ENCODE assay signal across 11 mouse cellular contexts in the genomic region with DNA sequence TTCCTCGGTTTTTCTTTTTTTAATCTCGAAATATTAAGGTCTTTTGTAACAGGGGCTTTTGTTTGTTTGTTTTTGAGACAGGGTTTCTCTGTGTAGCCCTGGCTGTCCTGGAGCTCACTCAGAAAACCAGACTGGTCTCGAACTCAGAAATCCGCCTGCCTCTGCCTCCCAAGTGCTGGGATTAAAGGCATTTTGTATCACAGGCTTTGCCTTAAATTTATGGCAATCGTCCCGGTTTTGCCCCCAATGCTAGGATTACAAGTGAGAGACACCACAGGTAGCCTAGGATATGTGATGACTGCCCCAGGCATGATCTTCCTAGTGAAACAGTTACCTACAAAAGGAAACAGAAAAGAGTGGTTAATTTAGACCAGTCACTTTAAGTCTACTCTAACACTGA. TPM values are rescaled to one million over a fixed set of nuclear protein-coding genes. Genes with fewer than 3 reads are reported as not detected.
DNase-seq lines count a peak whose midpoint lies in the region; ATAC-seq and TF ChIP-seq lines count a peak whose summit lies in the region.
"Had no signal": no experiment of that assay in that cellular context is flagged by ENCODE, and none has a peak within 500 bp of the region (broad histone marks: within the 10 kb centered on the region; RNA-seq: fewer than 3 reads in every experiment).

No protein-coding gene starts in this region.

- WGBS in heart, adult 2 months: 23% methylated on average over 6 of the region's 6 CpGs
- WGBS in forebrain, embryonic 16.5 days: 14% methylated on average over 6 of the region's 6 CpGs
- WGBS in liver, postnatal 0 days (ENCODE audit: insufficient replicate concordance): 15% methylated on average over 6 of the region's 6 CpGs
- WGBS in lung, adult 2 months: 18% methylated on average over 6 of the region's 6 CpGs

- TF ChIP-seq CTCF in heart, adult 2 months (IDR thresholded peaks at IDR 0.05): no peak
- no peak for TF ChIP-seq CTCF in ES-Bruce4 (IDR thresholded peaks at IDR 0.05; ENCODE audit: low read depth, low read length)
- no peak for TF ChIP-seq CTCF in liver, postnatal 0 days (IDR thresholded peaks at IDR 0.05; ENCODE audit: low read depth)
- TF ChIP-seq CTCF in lung, adult 2 months (IDR thresholded peaks at IDR 0.05; ENCODE audit: insufficient read depth, low read length): no peak

- no peak for TF ChIP-seq EP300 in heart, adult 2 months (IDR thresholded peaks at IDR 0.05; ENCODE audit: insufficient read depth, low read depth, low read length)
- no peak for TF ChIP-seq EP300 in ES-Bruce4 (IDR thresholded peaks at IDR 0.05; ENCODE audit: insufficient read depth, low read depth, low read length)
- TF ChIP-seq EP300 in liver, postnatal 0 days (IDR thresholded peaks at IDR 0.05; ENCODE audit: low read depth): no peak

- H3K9ac ChIP-seq in heart, adult 2 months (ENCODE audit: low read depth, low read length): no peak overlapping the region
- H3K9ac ChIP-seq in ES-Bruce4 (ENCODE audit: low read depth, poor library complexity, severe bottlenecking): peak overlapping the region; percentile 63
- H3K9ac ChIP-seq in forebrain, embryonic 16.5 days (replicated peaks; ENCODE audit: low read depth, low read length): peak overlapping the region; percentile 59; the same call in 1 of the 2 replicates
- no peak overlapping the region for H3K9ac ChIP-seq in liver, postnatal 0 days (replicated peaks)

- no peak for ATAC-seq in forebrain, embryonic 16.5 days
- ATAC-seq in liver, postnatal 0 days: no peak

- no peak for TF ChIP-seq POLR2A in heart, adult 2 months (IDR thresholded peaks at IDR 0.05; ENCODE audit: insufficient read depth, low read depth, low read length)
- TF ChIP-seq POLR2A in ES-Bruce4 (IDR thresholded peaks at IDR 0.05; ENCODE audit: insufficient read depth, low read length): no peak
- TF ChIP-seq POLR2A in lung, adult 2 months (IDR thresholded peaks at IDR 0.05; ENCODE audit: borderline replicate concordance, extremely low read depth, low read depth, low read length): no peak

- no peaks in the 10 kb centered on the region for H3K36me3 ChIP-seq in heart, adult 2 months (ENCODE audit: control insufficient read depth, insufficient read depth, low read length)
- no peaks in the 10 kb centered on the region for H3K36me3 ChIP-seq in ES-Bruce4 (ENCODE audit: control insufficient read depth, insufficient read depth, low read length, poor library complexity, severe bottlenecking)
- H3K36me3 ChIP-seq in forebrain, embryonic 16.5 days (ENCODE audit: control insufficient read depth, insufficient read depth): no peaks in the 10 kb centered on the region
- H3K36me3 ChIP-seq in liver, postnatal 0 days (replicated peaks; ENCODE audit: insufficient read depth, low read length): no peaks in the 10 kb centered on the region

- H3K79me2 ChIP-seq in heart, adult 2 months (replicated peaks; ENCODE audit: control insufficient read depth, insufficient read depth, low read length): no peaks in the 10 kb centered on the region

- H3K4me3 ChIP-seq in heart, adult 2 months: peak overlapping the region; percentile 48
- peak overlapping the region; percentile 2 for H3K4me3 ChIP-seq in ES-Bruce4 (ENCODE audit: low read depth, low read length)
- peak overlapping the region; percentile 46 for H3K4me3 ChIP-seq in forebrain, embryonic 16.5 days (replicated peaks; ENCODE audit: low read length)
- H3K4me3 ChIP-seq in liver, postnatal 0 days (ENCODE audit: low read depth, low read length): no peak overlapping the region
- H3K4me3 ChIP-seq in lung, adult 2 months (replicated peaks; ENCODE audit: extremely low read depth, low read depth, low read length): no peak overlapping the region

- intact Hi-C loops in heart, adult 2 months (cut with DNase I): no loop called here
- intact Hi-C loops in heart, postnatal 10 days (cut with DNase I): no loop called here

- H3K4me2 ChIP-seq in forebrain, embryonic 16.5 days (ENCODE audit: low read length): peak overlapping the region; percentile 64
- 0 out of 2 replicates have a peak overlapping the region, but pooled peaks have one; percentile 62 for H3K4me2 ChIP-seq in liver, postnatal 0 days (ENCODE audit: low read depth, low read length)

- no peak for DNase-seq in heart, adult 2 months
- DNase-seq in heart, postnatal 10 days: no peak
- DNase-seq in liver, postnatal 0 days: no peak
- no peak for DNase-seq in urinary bladder, postnatal 4 days (ENCODE audit: low spot score in 2 of 2)
- no peak for DNase-seq in lung, adult 2 months
- DNase-seq in kidney, postnatal 36 days: no peak

- H3K27me3 ChIP-seq in heart, adult 2 months (ENCODE audit: control insufficient read depth, insufficient read depth, low read length): peaks cover 4% of the 10 kb centered on the region
- H3K27me3 ChIP-seq in ES-Bruce4 (ENCODE audit: control insufficient read depth, insufficient read depth, low read length, poor library complexity, severe bottlenecking): no peaks in the 10 kb centered on the region
- H3K27me3 ChIP-seq in forebrain, embryonic 16.5 days (replicated peaks; ENCODE audit: control insufficient read depth, insufficient read depth, low read length): peaks cover 9% of the 10 kb centered on the region; the same call in 1 of the 2 replicates
- 0 out of 2 replicates have a peak, but pooled peaks cover 12% of the 10 kb centered on the region for H3K27me3 ChIP-seq in liver, postnatal 0 days (ENCODE audit: insufficient read depth, low read length)

- H3K4me1 ChIP-seq in heart, adult 2 months (ENCODE audit: control insufficient read depth, insufficient read depth, low read length): no peaks in the 10 kb centered on the region
- H3K4me1 ChIP-seq in ES-Bruce4 (ENCODE audit: control insufficient read depth, insufficient read depth, low read length): peaks cover 2% of the 10 kb centered on the region
- H3K4me1 ChIP-seq in forebrain, embryonic 16.5 days (replicated peaks; ENCODE audit: control insufficient read depth, insufficient read depth, low read length): peaks cover 4% of the 10 kb centered on the region
- peaks cover 13% of the 10 kb centered on the region for H3K4me1 ChIP-seq in liver, postnatal 0 days (ENCODE audit: insufficient read depth)
- H3K4me1 ChIP-seq in lung, adult 2 months (ENCODE audit: control insufficient read depth, insufficient read depth, low read length): no peaks in the 10 kb centered on the region; the same call in 1 of the 2 replicates

- H3K9me3 ChIP-seq in ES-Bruce4 (replicated peaks; ENCODE audit: control insufficient read depth, insufficient read depth, low read length, poor library complexity, severe bottlenecking): no peaks in the 10 kb centered on the region
- no peaks in the 10 kb centered on the region for H3K9me3 ChIP-seq in forebrain, embryonic 16.5 days (ENCODE audit: control insufficient read depth, low read length)
- no peaks in the 10 kb centered on the region for H3K9me3 ChIP-seq in liver, postnatal 0 days (ENCODE audit: low read length)

- no peak overlapping the region for H3K27ac ChIP-seq in heart, adult 2 months
- no peak overlapping the region for H3K27ac ChIP-seq in ES-Bruce4 (ENCODE audit: insufficient read depth, low read length)
- H3K27ac ChIP-seq in forebrain, embryonic 16.5 days (ENCODE audit: low read length): no peak overlapping the region
- no peak overlapping the region for H3K27ac ChIP-seq in liver, postnatal 0 days (ENCODE audit: low read depth)

RNA-seq across cellular contexts. Expression of a gene that starts 34.0 kb away (rescaled TPM):
- not detected for total RNA-seq in heart, adult 2 months (2021)
- polyA plus RNA-seq in heart, adult 2 months (2012; rRNA removed): not detected in 2 replicates
- total RNA-seq in heart, postnatal 10 days (2021): not detected
- not detected in 2 replicates for polyA plus RNA-seq in ES-Bruce4 (2011; ENCODE audit: insufficient read depth, insufficient read length, low read depth, missing spikeins)
- polyA plus RNA-seq in forebrain, embryonic 16.5 days (2015; fragmentation: Nextera tagmentation; extraction: Ambion mirVana): not detected in 2 replicates
- not detected in 2 replicates for polyA plus RNA-seq in liver, postnatal 0 days (2015; fragmentation: Nextera tagmentation; extraction: Ambion mirVana)
- polyA plus RNA-seq in lung, adult 2 months (2012; rRNA removed): not detected in 2 replicates
- total RNA-seq: common myeloid progenitor, adult 5-6 weeks; left cerebral cortex, postnatal 10 days had no signal
- polyA plus RNA-seq: spleen, adult 2 months had no signal

RNA-seq across cellular contexts. Expression of a gene that starts 53.4 kb away (rescaled TPM):
- not detected for total RNA-seq in heart, adult 2 months (2021)
- polyA plus RNA-seq in heart, adult 2 months (2012; rRNA removed): not detected in 2 replicates
- not detected for total RNA-seq in heart, postnatal 10 days (2021)
- 1.2 and 2.2 TPM in 2 replicates for polyA plus RNA-seq in ES-Bruce4 (2011; ENCODE audit: insufficient read depth, insufficient read length, low read depth, missing spikeins)
- not detected in 2 replicates for polyA plus RNA-seq in forebrain, embryonic 16.5 days (2015; fragmentation: Nextera tagmentation; extraction: Ambion mirVana)
- polyA plus RNA-seq in liver, postnatal 0 days (2015; fragmentation: Nextera tagmentation; extraction: Ambion mirVana): 0.08 and 0.18 TPM in 2 replicates
- polyA plus RNA-seq in lung, adult 2 months (2012; rRNA removed): not detected in 2 replicates
- total RNA-seq: common myeloid progenitor, adult 5-6 weeks; left cerebral cortex, postnatal 10 days had no signal
- polyA plus RNA-seq: spleen, adult 2 months had no signal

Comparison
In these comparisons a context has a peak if more than half of its experiments do, and no peak if none do; other contexts are left out.
1. H3K4me3 ChIP-seq: peak in heart, adult 2 months (single experiment), ES-Bruce4 (single experiment) and forebrain, embryonic 16.5 days (single experiment); none in liver, postnatal 0 days (single experiment) and lung, adult 2 months (single experiment).
2. H3K9ac ChIP-seq: peak in ES-Bruce4 (single experiment) and forebrain, embryonic 16.5 days (single experiment); none in heart, adult 2 months (single experiment) and liver, postnatal 0 days (single experiment).